Mouse (Mus musculus): Measurements from ENCODE around the gene Gm4131. TPM values are rescaled to one million over a fixed set of nuclear protein-coding genes. Genes with fewer than 3 reads are reported as not detected.

Gene Gm4131
- polyA plus RNA-seq, 1 experiment from 2014 or later = not detected

DNA sequence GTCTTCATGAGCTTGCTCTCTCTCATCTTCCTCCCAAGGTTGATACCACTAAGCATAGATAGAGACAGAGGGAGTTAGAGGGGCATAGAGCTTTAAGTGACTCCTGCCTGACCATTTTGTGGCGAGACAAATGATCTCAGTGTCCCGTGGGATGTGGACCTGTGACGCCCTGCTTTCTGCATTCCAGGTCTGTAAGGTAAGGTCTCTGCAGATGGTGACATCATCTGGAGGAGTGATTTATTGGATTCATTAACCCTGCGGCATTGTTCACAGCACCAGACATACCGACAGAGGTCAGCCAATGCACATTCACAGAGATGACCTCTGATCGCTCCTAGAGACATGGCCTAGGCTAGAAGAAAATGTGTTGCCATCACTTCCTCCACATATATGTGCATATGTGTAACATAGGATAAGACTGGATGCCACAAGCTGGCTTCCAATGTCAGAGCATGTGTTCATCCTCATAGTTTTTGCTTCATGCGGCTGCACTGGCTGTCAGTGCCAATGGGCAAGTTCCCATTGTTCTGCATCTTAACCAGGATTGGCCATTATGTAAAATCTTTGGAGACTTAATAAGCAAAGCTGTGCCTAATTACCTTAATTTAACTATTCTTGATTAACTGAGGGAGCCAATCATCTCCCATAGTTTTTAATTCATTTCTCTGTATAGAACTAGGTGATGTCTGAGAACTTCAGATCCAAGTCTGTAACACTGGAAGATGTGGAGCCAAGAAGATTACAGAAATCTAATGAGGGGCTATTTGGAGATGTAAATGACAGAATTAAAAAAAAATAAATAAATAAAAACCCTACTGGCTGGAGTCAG lies 120.1 kb downstream of the Gm4131 start:
- 0 out of 2 replicates have a peak, but pooled peaks have one; percentile 35 for ATAC-seq (ENCODE audit: low FRiP score, low TSS enrichment)
- Histone ChIP-seq H3K27ac (ENCODE audit: low read depth, low read length) (no peak overlapping the region), H3K27me3 (ENCODE audit: control insufficient read depth, insufficient read depth, low read length) (no peaks in the 10 kb centered on the region), H3K4me1 (ENCODE audit: control insufficient read depth, insufficient read depth, low read length) (no peaks in the 10 kb centered on the region), H3K4me3 (ENCODE audit: low read length) (no peak overlapping the region), H3K4me2 (replicated peaks; ENCODE audit: low read depth, low read length) (no peak overlapping the region), H3K9ac (ENCODE audit: low read depth, low read length) (no peak overlapping the region), H3K9me3 (ENCODE audit: control insufficient read depth, low read length) (no peaks in the 10 kb centered on the region), H3K36me3 (ENCODE audit: control insufficient read depth, insufficient read depth, low read length) (no peaks in the 10 kb centered on the region)
- WGBS = 34% methylated on average over 7 of the region's 7 CpGs

DNA sequence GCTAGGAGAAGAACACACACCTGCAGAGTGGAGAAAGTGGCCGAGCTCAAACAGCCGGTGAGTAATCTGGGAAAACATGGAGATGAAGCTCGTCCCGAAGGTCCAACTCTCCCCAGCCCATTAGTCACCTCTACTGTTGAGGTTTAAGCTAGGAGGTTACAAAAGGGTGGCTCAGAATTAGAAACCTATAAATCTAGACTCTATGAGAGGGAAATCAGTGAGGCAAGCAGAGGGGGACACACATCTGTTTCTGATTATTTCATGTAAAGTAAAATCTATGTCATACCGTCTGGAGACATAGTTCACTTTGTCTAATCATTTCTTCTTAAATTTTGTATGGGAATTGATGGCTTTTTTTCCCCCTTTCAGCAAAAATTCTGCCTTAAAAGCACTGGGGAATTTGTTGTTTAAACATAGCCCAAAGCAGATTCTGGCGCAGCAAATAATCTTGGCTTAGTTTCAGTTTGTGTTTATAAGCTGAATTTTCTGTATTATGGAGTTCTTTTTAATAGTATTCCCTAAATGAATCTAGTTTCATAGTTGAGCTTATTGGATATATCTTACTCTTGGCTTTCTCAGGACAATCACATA lies 122.8 kb downstream of the Gm4131 start:
- no peaks in the 10 kb centered on the region for H3K4me1 ChIP-seq (ENCODE audit: control insufficient read depth, insufficient read depth, low read length)
- H3K27ac ChIP-seq (ENCODE audit: low read depth, low read length) = no peak overlapping the region
- no peak overlapping the region for H3K4me2 ChIP-seq (replicated peaks; ENCODE audit: low read depth, low read length)
- H3K9ac ChIP-seq (ENCODE audit: low read depth, low read length) = no peak overlapping the region
- no peaks in the 10 kb centered on the region for H3K27me3 ChIP-seq (ENCODE audit: control insufficient read depth, insufficient read depth, low read length)
- no peak overlapping the region for H3K4me3 ChIP-seq (ENCODE audit: low read length)
- no peaks in the 10 kb centered on the region for H3K36me3 ChIP-seq (ENCODE audit: control insufficient read depth, insufficient read depth, low read length)
- WGBS = 55% methylated on average over 6 of the region's 6 CpGs
- no peak for ATAC-seq (ENCODE audit: low FRiP score, low TSS enrichment)
- H3K9me3 ChIP-seq (ENCODE audit: control insufficient read depth, low read length) = no peaks in the 10 kb centered on the region

DNA sequence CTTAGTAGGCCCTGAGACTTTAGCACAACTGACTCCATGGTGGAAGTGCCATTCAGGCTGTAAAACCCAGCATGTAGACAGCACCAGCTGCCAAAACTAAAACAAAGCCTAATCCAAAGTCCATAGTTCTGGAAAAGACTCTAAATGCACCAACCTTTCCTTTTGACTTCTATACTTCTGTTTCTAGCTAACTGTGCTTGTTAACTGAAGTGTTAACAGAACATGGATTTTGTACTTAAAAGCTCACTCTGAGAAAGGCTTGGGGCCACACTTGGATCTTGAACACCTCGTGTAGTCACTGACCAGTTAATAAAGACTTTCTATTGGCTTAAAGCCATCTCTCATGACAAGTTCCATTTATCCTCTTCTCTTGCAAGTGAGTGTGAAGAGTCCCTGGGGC lies 123.8 kb downstream of the Gm4131 start:
- no peak for ATAC-seq (ENCODE audit: low FRiP score, low TSS enrichment)
- no peak overlapping the region for H3K9ac ChIP-seq (ENCODE audit: low read depth, low read length)
- 79% methylated on average over 1 of the region's 1 CpGs for WGBS

DNA sequence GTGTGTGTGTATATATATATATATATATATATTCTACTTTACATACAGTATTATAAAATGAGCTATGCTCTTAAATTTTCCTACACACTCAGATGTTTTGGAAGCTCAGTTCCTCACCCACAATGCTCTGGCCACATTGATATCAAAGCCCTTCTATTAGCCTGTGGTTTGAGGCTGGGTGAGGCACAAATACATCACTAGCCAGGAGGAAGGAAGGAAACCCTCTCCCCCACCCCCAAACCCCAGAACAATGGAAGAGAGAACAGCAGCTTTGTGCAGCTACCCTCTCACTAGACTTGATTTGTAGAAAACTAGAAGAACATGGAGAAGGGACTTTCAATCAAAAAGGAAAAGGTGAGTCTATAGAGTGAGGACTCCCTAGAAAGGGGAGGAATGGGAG lies 126.7 kb downstream of the Gm4131 start:
- no peak overlapping the region for H3K9ac ChIP-seq (ENCODE audit: low read depth, low read length)
- ATAC-seq (ENCODE audit: low FRiP score, low TSS enrichment) = no peak
- no peaks in the 10 kb centered on the region for H3K4me1 ChIP-seq (ENCODE audit: control insufficient read depth, insufficient read depth, low read length)
- H3K4me2 ChIP-seq (replicated peaks; ENCODE audit: low read depth, low read length) = no peak overlapping the region
- H3K36me3 ChIP-seq (ENCODE audit: control insufficient read depth, insufficient read depth, low read length) = no peaks in the 10 kb centered on the region
- no peaks in the 10 kb centered on the region for H3K27me3 ChIP-seq (ENCODE audit: control insufficient read depth, insufficient read depth, low read length)
- no peak overlapping the region for H3K4me3 ChIP-seq (ENCODE audit: low read length)
- no peaks in the 10 kb centered on the region for H3K9me3 ChIP-seq (ENCODE audit: control insufficient read depth, low read length)
- no peak overlapping the region for H3K27ac ChIP-seq (ENCODE audit: low read depth, low read length)

More for the DNA sequence above, 123.8 kb downstream of the Gm4131 start:
- Histone ChIP-seq H3K27ac (ENCODE audit: low read depth, low read length) (no peak overlapping the region), H3K4me2 (replicated peaks; ENCODE audit: low read depth, low read length) (no peak overlapping the region), H3K4me1 (ENCODE audit: control insufficient read depth, insufficient read depth, low read length) (no peaks in the 10 kb centered on the region), H3K36me3 (ENCODE audit: control insufficient read depth, insufficient read depth, low read length) (no peaks in the 10 kb centered on the region), H3K27me3 (ENCODE audit: control insufficient read depth, insufficient read depth, low read length) (no peaks in the 10 kb centered on the region), H3K9me3 (ENCODE audit: control insufficient read depth, low read length) (no peaks in the 10 kb centered on the region), H3K4me3 (ENCODE audit: low read length) (no peak overlapping the region)

DNA sequence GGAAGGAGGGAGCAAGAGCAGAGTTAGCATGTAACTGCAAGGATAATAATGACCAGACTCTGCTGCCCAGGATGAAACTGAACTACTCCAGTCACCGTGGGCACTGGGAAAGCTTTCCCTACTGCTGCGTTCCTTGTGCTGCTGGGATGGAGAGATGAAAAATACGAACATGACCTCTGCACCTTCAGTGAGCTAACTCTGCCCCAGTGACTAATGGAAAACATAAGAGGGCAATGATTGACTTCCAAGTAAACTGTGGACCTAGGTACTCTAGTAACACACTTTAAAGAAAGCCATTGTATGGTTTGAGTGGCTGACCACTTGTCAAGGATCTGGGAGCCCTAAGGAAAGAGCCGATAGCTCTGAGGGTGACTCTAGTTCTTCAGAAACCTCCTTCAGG lies 128.5 kb downstream of the Gm4131 start:
- no peak overlapping the region for H3K9ac ChIP-seq (ENCODE audit: low read depth, low read length)
- H3K9me3 ChIP-seq (ENCODE audit: control insufficient read depth, low read length) = no peaks in the 10 kb centered on the region
- no peak overlapping the region for H3K4me2 ChIP-seq (replicated peaks; ENCODE audit: low read depth, low read length)
- no peaks in the 10 kb centered on the region for H3K36me3 ChIP-seq (ENCODE audit: control insufficient read depth, insufficient read depth, low read length)
- no peaks in the 10 kb centered on the region for H3K27me3 ChIP-seq (ENCODE audit: control insufficient read depth, insufficient read depth, low read length)
- no peak overlapping the region for H3K4me3 ChIP-seq (ENCODE audit: low read length)
- WGBS = 77% methylated on average over 4 of the region's 4 CpGs
- H3K27ac ChIP-seq (ENCODE audit: low read depth, low read length) = no peak overlapping the region
- no peaks in the 10 kb centered on the region for H3K4me1 ChIP-seq (ENCODE audit: control insufficient read depth, insufficient read depth, low read length)
- no peak for ATAC-seq (ENCODE audit: low FRiP score, low TSS enrichment)

DNA sequence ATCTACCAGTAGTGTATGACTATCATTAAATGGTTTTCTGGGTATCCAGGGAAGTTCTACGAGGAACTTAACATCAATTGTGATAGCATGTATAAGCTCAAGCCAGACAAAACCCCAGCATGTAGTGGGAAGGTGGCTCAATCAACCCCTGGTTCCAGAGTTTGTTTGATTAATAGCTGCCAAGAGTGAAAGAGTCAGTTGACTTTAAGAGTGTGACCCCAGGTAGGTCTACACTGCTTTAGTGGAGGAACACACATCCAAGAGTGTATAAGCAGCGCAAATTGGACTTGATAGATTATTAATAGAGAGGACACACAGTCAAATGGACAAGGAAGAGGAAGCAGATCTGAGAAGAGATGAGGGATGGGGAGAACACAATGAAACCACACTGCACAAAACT lies 128.9 kb downstream of the Gm4131 start:
- Histone ChIP-seq H3K4me2 (replicated peaks; ENCODE audit: low read depth, low read length) (no peak overlapping the region), H3K9me3 (ENCODE audit: control insufficient read depth, low read length) (no peaks in the 10 kb centered on the region), H3K27ac (ENCODE audit: low read depth, low read length) (no peak overlapping the region), H3K4me3 (ENCODE audit: low read length) (no peak overlapping the region), H3K36me3 (ENCODE audit: control insufficient read depth, insufficient read depth, low read length) (no peaks in the 10 kb centered on the region), H3K9ac (ENCODE audit: low read depth, low read length) (no peak overlapping the region), H3K27me3 (ENCODE audit: control insufficient read depth, insufficient read depth, low read length) (no peaks in the 10 kb centered on the region), H3K4me1 (ENCODE audit: control insufficient read depth, insufficient read depth, low read length) (no peaks in the 10 kb centered on the region)
- ATAC-seq (ENCODE audit: low FRiP score, low TSS enrichment) = no peak
- WGBS = 91% methylated on average over 2 of the region's 2 CpGs

DNA sequence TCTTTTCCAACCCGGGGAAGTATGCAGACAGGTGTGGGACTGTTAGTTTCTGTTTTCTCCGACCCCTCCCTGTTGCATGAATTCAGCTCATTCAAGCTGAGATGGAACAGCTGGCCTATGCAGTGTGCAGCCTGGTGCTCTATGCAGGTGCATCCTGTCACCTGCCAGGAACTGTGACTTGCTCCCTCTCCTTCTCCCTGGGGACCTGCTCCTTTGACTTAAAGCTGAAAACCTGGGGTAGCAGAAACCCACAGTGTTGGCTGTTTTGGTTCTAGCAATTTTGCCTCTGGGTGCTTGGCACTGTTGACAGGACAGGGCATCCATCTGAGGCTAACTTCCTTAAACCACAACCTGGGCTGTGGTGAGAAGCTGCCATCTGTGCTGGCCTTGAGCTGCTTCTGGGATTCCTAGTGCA lies 141.4 kb downstream of the Gm4131 start:
- Histone ChIP-seq H3K4me2 (replicated peaks; ENCODE audit: low read depth, low read length) (no peak overlapping the region), H3K36me3 (ENCODE audit: control insufficient read depth, insufficient read depth, low read length) (no peaks in the 10 kb centered on the region), H3K9me3 (ENCODE audit: control insufficient read depth, low read length) (no peaks in the 10 kb centered on the region), H3K27ac (ENCODE audit: low read depth, low read length) (no peak overlapping the region), H3K9ac (ENCODE audit: low read depth, low read length) (no peak overlapping the region), H3K27me3 (ENCODE audit: control insufficient read depth, insufficient read depth, low read length) (no peaks in the 10 kb centered on the region), H3K4me3 (ENCODE audit: low read length) (no peak overlapping the region), H3K4me1 (ENCODE audit: control insufficient read depth, insufficient read depth, low read length) (no peaks in the 10 kb centered on the region)
- 46% methylated on average over 2 of the region's 2 CpGs for WGBS
- no peak for ATAC-seq (ENCODE audit: low FRiP score, low TSS enrichment)

DNA sequence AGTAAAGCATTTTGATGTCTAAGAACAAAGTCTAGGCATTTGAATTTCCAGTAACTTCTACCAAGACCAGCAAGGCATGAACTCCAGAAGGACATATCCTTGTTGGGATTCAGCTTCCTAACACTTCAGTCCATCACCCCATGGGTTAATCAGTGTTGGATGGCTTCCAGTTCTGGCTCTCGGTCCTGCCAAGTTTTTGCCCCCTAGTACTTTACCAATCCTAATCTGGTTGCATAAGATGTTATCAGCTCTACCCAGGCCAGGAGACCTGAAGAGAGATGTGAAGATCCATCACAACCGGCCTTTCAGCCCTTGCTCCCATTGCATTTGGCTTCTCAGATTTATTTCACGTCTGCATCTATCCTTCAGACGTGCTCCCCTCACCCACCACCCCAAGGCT lies 144.5 kb downstream of the Gm4131 start:
- no peak overlapping the region for H3K4me2 ChIP-seq (replicated peaks; ENCODE audit: low read depth, low read length)
- no peak overlapping the region for H3K9ac ChIP-seq (ENCODE audit: low read depth, low read length)
- 72% methylated on average over 4 of the region's 4 CpGs for WGBS
- no peaks in the 10 kb centered on the region for H3K9me3 ChIP-seq (ENCODE audit: control insufficient read depth, low read length)
- no peaks in the 10 kb centered on the region for H3K27me3 ChIP-seq (ENCODE audit: control insufficient read depth, insufficient read depth, low read length)
- H3K4me1 ChIP-seq (ENCODE audit: control insufficient read depth, insufficient read depth, low read length) = no peaks in the 10 kb centered on the region
- ATAC-seq (ENCODE audit: low FRiP score, low TSS enrichment) = no peak
- no peak overlapping the region for H3K27ac ChIP-seq (ENCODE audit: low read depth, low read length)
- no peaks in the 10 kb centered on the region for H3K36me3 ChIP-seq (ENCODE audit: control insufficient read depth, insufficient read depth, low read length)
- no peak overlapping the region for H3K4me3 ChIP-seq (ENCODE audit: low read length)

DNA sequence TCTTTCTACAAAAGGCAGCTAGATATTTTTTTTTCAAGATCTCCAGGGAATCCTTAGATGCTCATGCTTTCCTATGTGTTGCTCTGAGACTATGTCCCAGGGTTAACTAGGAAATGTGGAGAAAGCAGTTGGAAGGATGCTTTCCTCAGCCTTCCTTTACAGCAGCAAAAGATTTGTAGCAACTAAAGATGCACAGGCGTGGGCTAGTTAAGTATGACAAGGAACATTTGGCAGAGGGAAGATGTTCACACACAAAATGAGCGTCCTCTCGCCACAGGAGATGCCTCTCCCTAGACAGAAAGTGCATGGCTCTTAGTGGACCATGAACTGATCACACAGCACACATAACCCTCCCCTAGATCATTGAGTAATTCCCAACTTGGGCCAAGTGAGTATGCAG lies 149.2 kb downstream of the Gm4131 start:
- Histone ChIP-seq H3K4me2 (replicated peaks; ENCODE audit: low read depth, low read length) (no peak overlapping the region), H3K9me3 (ENCODE audit: control insufficient read depth, low read length) (no peaks in the 10 kb centered on the region), H3K36me3 (ENCODE audit: control insufficient read depth, insufficient read depth, low read length) (no peaks in the 10 kb centered on the region), H3K27me3 (ENCODE audit: control insufficient read depth, insufficient read depth, low read length) (no peaks in the 10 kb centered on the region), H3K4me1 (ENCODE audit: control insufficient read depth, insufficient read depth, low read length) (no peaks in the 10 kb centered on the region), H3K9ac (ENCODE audit: low read depth, low read length) (no peak overlapping the region), H3K4me3 (ENCODE audit: low read length) (no peak overlapping the region), H3K27ac (ENCODE audit: low read depth, low read length) (no peak overlapping the region)
- WGBS = 77% methylated on average over 3 of the region's 3 CpGs
- ATAC-seq (ENCODE audit: low FRiP score, low TSS enrichment) = no peak
